Mouse (Mus musculus) C2C12 (cell line): Measurements from ENCODE around the gene Ssh2. TPM values are rescaled to one million over a fixed set of nuclear protein-coding genes. Genes with fewer than 3 reads are reported as not detected.

ENCODE experiments used
- H3K27me3 ChIP-seq: one replicate; pipeline ENCODE4 v1.6.1; 2011; ENCODE audit not compliant: control insufficient read depth, insufficient read depth, insufficient read length
- H3K36me3 ChIP-seq: one replicate; pipeline ENCODE4 v1.6.1; 2011; ENCODE audit not compliant: control insufficient read depth, insufficient read depth
- H3K4me3 ChIP-seq: one replicate; pipeline ENCODE4 v1.5.1; 2011; ENCODE audit warnings: mild to moderate bottlenecking, control low read depth; ENCODE audit not compliant: poor library complexity, insufficient read depth, severe bottlenecking
- H3K79me2 ChIP-seq: one replicate; pipeline ENCODE4 v1.6.1; 2011; ENCODE audit not compliant: control insufficient read depth, insufficient read depth
- H3K79me3 ChIP-seq: one replicate; pipeline ENCODE4 v1.6.1; 2011; ENCODE audit warnings: low read depth, control low read depth
- H3ac ChIP-seq: one replicate; pipeline ENCODE3; 2011; ENCODE audit warnings: low read depth; ENCODE audit not compliant: control insufficient read depth, insufficient read length
- CEBPB ChIP-seq: IDR thresholded peaks from one replicate; pipeline ENCODE4 v1.6.1; 2011; ENCODE audit warnings: low read depth, mild to moderate bottlenecking, control low read depth, moderate library complexity
- CTCF ChIP-seq: IDR thresholded peaks from one replicate; pipeline ENCODE4 v1.5.1; 2011; ENCODE audit not compliant: control insufficient read depth, insufficient read depth, insufficient read length
- FOSL1 ChIP-seq: IDR thresholded peaks from one replicate; pipeline ENCODE4 v1.8.0; 2011; ENCODE audit warnings: mild to moderate bottlenecking, low read length; ENCODE audit not compliant: poor library complexity, insufficient read depth, severe bottlenecking
- MAX ChIP-seq: IDR thresholded peaks from one replicate; pipeline ENCODE4 v1.6.1; 2011; ENCODE audit warnings: mild to moderate bottlenecking, control low read depth
- MYOD1 ChIP-seq: IDR thresholded peaks from one replicate; pipeline ENCODE4 v1.6.1; 2011; ENCODE audit warnings: low read depth; ENCODE audit not compliant: control insufficient read depth, insufficient read length
- MYOG ChIP-seq: IDR thresholded peaks from one replicate; pipeline ENCODE4 v1.6.1; 2011; ENCODE audit not compliant: control insufficient read depth, insufficient read length; ENCODE audit errors: extremely low read depth
- USF1 ChIP-seq: IDR thresholded peaks from one replicate; pipeline ENCODE4 v1.6.1; 2011; ENCODE audit warnings: low read depth, mild to moderate bottlenecking, control low read depth, moderate library complexity
- polyA plus RNA-seq: library from polyadenylated mRNA; unstranded; fragments of >200 nt; fragmentation: generic; extraction: Trizol; gene quantifications from one replicate; pipeline ENCODE4 v1.2.1, GENCODE M21; 2012; ENCODE audit warnings: missing spikeins

The Ssh2 gene
- polyA plus RNA-seq, 1 experiment: 2.7 TPM

- Histone ChIP-seq H3K79me2 (peaks cover 49% of the 10 kb centered on the region), H3K27me3 (no peaks in the 10 kb centered on the region), H3K79me3 (peaks cover 9% of the 10 kb centered on the region), H3ac (no peak overlapping the region), H3K4me3 (no peak overlapping the region), H3K36me3 (peaks cover 6% of the 10 kb centered on the region)
- TF ChIP-seq MYOG (no peak), CTCF (no peak), USF1 (no peak), MYOD1 (no peak), FOSL1 (no peak)
Measured at GRCm38 (mm10) chr11:77235267-77235666, 19.2 kb downstream of the Ssh2 start.

- TF ChIP-seq USF1: no peak
- no peak for TF ChIP-seq MAX
- Histone ChIP-seq H3K4me3 (no peak overlapping the region), H3K79me3 (peaks cover 6% of the 10 kb centered on the region), H3K36me3 (peaks cover 6% of the 10 kb centered on the region), H3K79me2 (peaks cover 52% of the 10 kb centered on the region), H3K27me3 (no peaks in the 10 kb centered on the region), H3ac (no peak overlapping the region)
Measured at GRCm38 (mm10) chr11:77239658-77240345, 23.7 kb downstream of the Ssh2 start.

GRCm38 (mm10) chr11:77240466-77241246, 24.6 kb downstream of the Ssh2 start:
- no peak overlapping the region for H3K4me3 ChIP-seq
- no peak overlapping the region for H3ac ChIP-seq
- peaks cover 4% of the 10 kb centered on the region for H3K79me3 ChIP-seq
- H3K36me3 ChIP-seq: peaks cover 6% of the 10 kb centered on the region
- no peak for TF ChIP-seq MYOG
- TF ChIP-seq USF1: no peak
- no peak for TF ChIP-seq CEBPB
- TF ChIP-seq MAX: no peak
- no peak for TF ChIP-seq FOSL1
- no peak for TF ChIP-seq MYOD1
- no peak for TF ChIP-seq CTCF
- peaks cover 43% of the 10 kb centered on the region for H3K79me2 ChIP-seq
- H3K27me3 ChIP-seq: no peaks in the 10 kb centered on the region

GRCm38 (mm10) chr11:77242912-77243311, 26.8 kb downstream of the Ssh2 start:
- no peak overlapping the region for H3K4me3 ChIP-seq
- no peaks in the 10 kb centered on the region for H3K79me3 ChIP-seq
- no peak for TF ChIP-seq MAX
- no peak for TF ChIP-seq FOSL1
- TF ChIP-seq USF1: no peak
- no peak for TF ChIP-seq MYOD1
- TF ChIP-seq CTCF: no peak
- TF ChIP-seq MYOG: no peak
- H3K79me2 ChIP-seq: peaks cover 33% of the 10 kb centered on the region
- H3ac ChIP-seq: no peak overlapping the region
- no peaks in the 10 kb centered on the region for H3K36me3 ChIP-seq
- H3K27me3 ChIP-seq: no peaks in the 10 kb centered on the region

- TF ChIP-seq MAX: no peak
- no peak for TF ChIP-seq FOSL1
- TF ChIP-seq CEBPB: no peak
- no peak for TF ChIP-seq MYOG
- no peak for TF ChIP-seq USF1
- no peak for TF ChIP-seq MYOD1
- no peak for TF ChIP-seq CTCF
- peaks cover 15% of the 10 kb centered on the region for H3K79me2 ChIP-seq
- no peaks in the 10 kb centered on the region for H3K79me3 ChIP-seq
- H3K27me3 ChIP-seq: no peaks in the 10 kb centered on the region
- H3K4me3 ChIP-seq: no peak overlapping the region
- no peak overlapping the region for H3ac ChIP-seq
- no peaks in the 10 kb centered on the region for H3K36me3 ChIP-seq
Measured at GRCm38 (mm10) chr11:77252826-77253225, 36.7 kb downstream of the Ssh2 start.
